Mouse (Mus musculus) cortical plate, adult 2 months (tissue): Measurements from ENCODE around the gene Mybl2. TPM values are rescaled to one million over a fixed set of nuclear protein-coding genes. Genes with fewer than 3 reads are reported as not detected.
A peak's percentile ranks its signal among the peaks of the same experiment; 100 is the strongest.

Source experiments
- H3K27ac ChIP-seq: fragments of 200-500 bp; 2 replicates; pipeline ENCODE4 v1.5.1; 2012; ENCODE audit warnings: low read length, control low read depth, inconsistent platforms; ENCODE audit not compliant: insufficient read depth
- H3K4me1 ChIP-seq: fragments of 200-500 bp; 2 replicates; pipeline ENCODE4 v1.6.1; 2011; ENCODE audit warnings: low read length; ENCODE audit not compliant: control insufficient read depth, insufficient read depth
- H3K4me3 ChIP-seq: fragments of 200-500 bp; 2 replicates; pipeline ENCODE4 v1.5.1; 2011; ENCODE audit warnings: mild to moderate bottlenecking, low read length, control low read depth; ENCODE audit not compliant: insufficient read depth
- CTCF ChIP-seq: fragments of 200-500 bp; IDR thresholded peaks from 2 replicates; pipeline ENCODE4 v1.5.1; 2011; ENCODE audit warnings: mild to moderate bottlenecking, control low read depth, low read length; ENCODE audit not compliant: insufficient read depth; ENCODE audit errors: extremely low read depth
- POLR2A ChIP-seq: fragments of 200-500 bp; IDR thresholded peaks from 2 replicates; pipeline ENCODE4 v1.6.1; 2011; ENCODE audit warnings: mild to moderate bottlenecking, low read length, control low read depth; ENCODE audit not compliant: insufficient read depth; ENCODE audit errors: extremely low read depth
- polyA plus RNA-seq: library from polyadenylated mRNA; depleted of rRNA; stranded (reverse); fragments of >200 nt; gene quantifications from 2 replicates; pipeline ENCODE4 v1.2.3, GENCODE M21; 2012

The Mybl2 gene
- polyA plus RNA-seq, 1 experiment: 2.3 TPM

GRCm38 (mm10) chr2:163086561-163086960 is 32.1 kb downstream of the Mybl2 start:
- Histone ChIP-seq H3K4me3 (no peak overlapping the region), H3K4me1 (no peaks in the 10 kb centered on the region), H3K27ac (no peak overlapping the region)
- TF ChIP-seq CTCF: no peak
- TF ChIP-seq POLR2A: no peak

- H3K4me1 ChIP-seq: no peaks in the 10 kb centered on the region
- no peak for TF ChIP-seq CTCF
- TF ChIP-seq POLR2A: no peak
- H3K4me3 ChIP-seq: no peak within 1 kb of the TSS
- H3K27ac ChIP-seq: no peak within 1 kb of the TSS
Observed at GRCm38 (mm10) chr2:163087728-163088127, 33.2 kb downstream of the Mybl2 start, which contains the start of gene Gtsf1l. Gene Gtsf1l, minus strand, starts transcription at chr2:163087855.

GRCm38 (mm10) chr2:163089475-163090123 is 35.1 kb downstream of the Mybl2 start:
- Histone ChIP-seq H3K4me3 (no peak overlapping the region), H3K27ac (no peak overlapping the region), H3K4me1 (no peaks in the 10 kb centered on the region)
- peak; percentile 38 for TF ChIP-seq CTCF
- no peak for TF ChIP-seq POLR2A

GRCm38 (mm10) chr2:163094909-163095308 is 40.4 kb downstream of the Mybl2 start:
- TF ChIP-seq POLR2A (no peak), CTCF (no peak)
- no peaks in the 10 kb centered on the region for H3K4me1 ChIP-seq
- no peak overlapping the region for H3K27ac ChIP-seq
- H3K4me3 ChIP-seq: no peak overlapping the region

GRCm38 (mm10) chr2:163095784-163096183 is 41.3 kb downstream of the Mybl2 start:
- Histone ChIP-seq H3K27ac (no peak overlapping the region), H3K4me1 (no peaks in the 10 kb centered on the region), H3K4me3 (no peak overlapping the region)
- no peak for TF ChIP-seq CTCF
- no peak for TF ChIP-seq POLR2A

- TF ChIP-seq POLR2A: no peak
- TF ChIP-seq CTCF: no peak
- H3K27ac ChIP-seq: no peak overlapping the region
- H3K4me1 ChIP-seq: no peaks in the 10 kb centered on the region
- no peak overlapping the region for H3K4me3 ChIP-seq
Observed at GRCm38 (mm10) chr2:163099919-163100318, 45.4 kb downstream of the Mybl2 start.

GRCm38 (mm10) chr2:163100551-163100950 is 46.1 kb downstream of the Mybl2 start:
- H3K4me1 ChIP-seq: no peaks in the 10 kb centered on the region
- TF ChIP-seq CTCF: no peak
- no peak for TF ChIP-seq POLR2A
- no peak overlapping the region for H3K4me3 ChIP-seq
- no peak overlapping the region for H3K27ac ChIP-seq

GRCm38 (mm10) chr2:163101646-163102203 is 47.2 kb downstream of the Mybl2 start:
- TF ChIP-seq POLR2A (no peak), CTCF (peak; percentile 83)
- H3K4me3 ChIP-seq: no peak overlapping the region
- no peak overlapping the region for H3K27ac ChIP-seq
- H3K4me1 ChIP-seq: no peaks in the 10 kb centered on the region

- H3K27ac ChIP-seq: no peak overlapping the region
- H3K4me3 ChIP-seq: no peak overlapping the region
- no peaks in the 10 kb centered on the region for H3K4me1 ChIP-seq
- TF ChIP-seq CTCF (no peak), POLR2A (no peak)
Observed at GRCm38 (mm10) chr2:163102216-163102615, 47.7 kb downstream of the Mybl2 start.
